Mouse (Mus musculus): ENCODE results near the gene Zcchc14. TPM values are rescaled to one million over a fixed set of nuclear protein-coding genes. Genes with fewer than 3 reads are reported as not detected.
A peak's percentile ranks its signal among the peaks of the same experiment; 100 is the strongest.

The Zcchc14 gene
- polyA plus RNA-seq, 1 experiment from 2014 or later = 3.6 TPM

DNA sequence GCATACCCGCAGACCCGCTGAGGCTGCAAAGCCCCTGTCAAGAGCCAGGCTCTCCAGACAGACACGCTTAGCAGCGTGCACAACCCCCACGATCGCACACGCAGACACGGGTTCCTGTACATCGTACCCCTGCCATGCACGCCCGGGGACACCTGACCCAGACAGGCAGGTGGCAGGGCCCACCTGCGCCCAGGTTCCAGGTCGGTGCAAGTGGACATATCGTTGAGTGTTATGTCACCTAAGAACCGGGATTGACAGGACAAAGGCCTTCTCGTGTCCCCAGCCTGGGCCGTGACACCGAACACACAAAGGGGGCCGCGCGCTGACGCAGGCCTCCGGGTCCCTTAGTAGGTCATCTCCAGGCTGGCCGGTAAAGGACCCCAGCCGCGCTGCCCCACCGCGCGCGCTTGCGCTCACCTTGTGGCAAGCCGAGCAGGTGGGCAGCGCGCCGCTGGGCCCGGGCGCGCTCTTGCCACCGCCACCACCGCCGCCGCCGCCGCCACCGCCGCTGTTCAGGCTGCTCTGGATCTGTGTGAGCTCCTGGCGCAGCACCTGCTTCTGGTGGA, 1.3 kb downstream of the Zcchc14 start:
- 33% methylated on average over 47 of the region's 47 CpGs for WGBS (ENCODE audit: missing documents)
- Histone ChIP-seq H3K36me3 (ENCODE audit: inconsistent target) (no peaks in the 10 kb centered on the region), H3K79me2 (ENCODE audit: inconsistent target) (peaks cover 39% of the 10 kb centered on the region; the same call in 1 of the 2 replicates), H3K27ac (no peak overlapping the region), H3K4me3 (ENCODE audit: inconsistent target) (no peak overlapping the region)

DNA sequence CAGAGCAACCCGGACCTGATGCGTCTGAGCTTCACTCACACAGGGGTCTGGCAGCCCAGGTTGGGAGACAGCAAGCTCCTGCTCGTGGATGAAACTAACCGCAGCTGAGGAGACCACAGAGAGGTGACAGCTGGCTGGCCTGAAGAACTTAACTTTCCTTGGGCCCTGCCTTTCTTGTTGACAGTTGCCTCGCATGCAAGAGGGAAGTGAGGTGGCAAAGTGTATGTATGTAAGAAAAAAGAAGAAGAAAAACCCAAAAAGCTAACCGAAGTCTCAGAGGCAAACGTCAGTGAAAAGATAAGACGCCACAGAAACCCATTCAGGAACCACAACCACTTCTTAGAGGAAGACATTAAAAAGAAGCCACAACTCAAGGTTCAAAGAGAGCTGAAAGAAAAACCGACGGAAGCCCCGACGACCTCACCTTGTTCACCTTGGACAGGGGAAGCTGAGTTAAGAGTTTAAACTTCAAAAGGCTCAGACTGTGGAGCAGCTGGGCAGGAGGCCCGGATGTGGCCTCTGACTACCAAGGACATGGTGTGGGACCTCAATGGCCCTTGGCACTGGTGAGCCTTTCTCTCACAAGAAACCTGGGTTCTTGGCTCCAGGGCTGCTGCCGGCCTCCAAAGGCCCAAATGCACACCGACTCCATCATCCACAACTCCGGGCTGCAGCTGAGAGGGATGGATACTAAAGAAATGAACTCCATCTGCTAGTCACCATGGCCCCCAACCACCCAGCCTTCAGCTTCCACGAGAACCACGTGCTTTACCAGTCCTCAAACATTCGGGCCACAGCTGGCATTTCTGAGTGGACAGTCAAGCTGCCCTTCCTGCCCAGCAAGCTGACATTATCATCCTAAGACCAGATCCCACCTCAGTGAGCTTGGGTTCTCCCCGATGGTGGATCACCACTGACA, 2.1 kb downstream of the Zcchc14 start:
- Histone ChIP-seq H3K79me2 (ENCODE audit: inconsistent target) (peaks cover 46% of the 10 kb centered on the region; the same call in 1 of the 2 replicates), H3K36me3 (ENCODE audit: inconsistent target) (no peaks in the 10 kb centered on the region), H3K4me3 (ENCODE audit: inconsistent target) (no peak overlapping the region), H3K27ac (no peak overlapping the region)
- WGBS (ENCODE audit: missing documents) = 33% methylated on average over 20 of the region's 20 CpGs

DNA sequence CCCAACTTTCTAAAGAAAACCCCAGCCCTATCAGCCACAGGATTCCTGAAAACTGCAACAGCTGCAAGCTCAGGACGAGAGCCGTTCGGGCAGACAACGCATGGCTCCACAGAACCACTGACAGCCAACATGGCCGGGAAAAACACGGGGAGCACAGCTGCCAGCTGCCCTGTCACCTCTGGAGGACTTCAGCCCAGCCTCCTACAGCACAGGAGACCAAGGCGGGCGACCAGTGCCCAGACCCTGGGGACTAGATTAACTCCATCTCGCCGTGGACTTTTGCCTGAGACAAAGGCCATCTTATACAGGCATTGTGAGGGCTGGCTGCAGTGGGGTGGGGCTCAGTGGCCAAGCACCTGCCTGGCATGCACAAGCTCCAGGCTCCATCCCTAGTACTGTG, 2.8 kb downstream of the Zcchc14 start:
- Histone ChIP-seq H3K4me3 (ENCODE audit: inconsistent target) (no peak overlapping the region), H3K36me3 (ENCODE audit: inconsistent target) (no peaks in the 10 kb centered on the region), H3K79me2 (ENCODE audit: inconsistent target) (peaks cover 53% of the 10 kb centered on the region; the same call in 1 of the 2 replicates), H3K27ac (no peak overlapping the region)
- 81% methylated on average over 10 of the region's 10 CpGs for WGBS (ENCODE audit: missing documents)

DNA sequence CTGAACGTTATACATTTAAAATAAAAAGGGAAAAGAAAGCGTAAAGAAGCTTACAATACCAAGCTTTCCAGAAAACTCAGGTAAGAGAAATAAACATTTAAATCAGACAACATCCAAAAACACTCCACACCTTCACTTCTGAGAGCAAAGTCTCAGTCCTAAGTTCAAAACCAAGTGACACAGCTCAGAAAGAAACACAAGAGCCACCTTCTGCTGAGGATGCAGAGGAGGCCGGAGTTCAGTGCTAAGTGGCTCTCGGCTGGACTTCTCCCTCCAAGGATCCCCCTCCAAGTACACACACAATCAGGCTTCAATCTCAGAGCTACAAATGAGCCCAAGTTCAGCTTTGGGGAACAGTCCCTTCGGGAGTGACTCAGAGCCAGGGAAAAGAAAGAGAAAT, 3.3 kb downstream of the Zcchc14 start:
- Histone ChIP-seq H3K36me3 (ENCODE audit: inconsistent target) (no peaks in the 10 kb centered on the region), H3K79me2 (ENCODE audit: inconsistent target) (peaks cover 58% of the 10 kb centered on the region; the same call in 1 of the 2 replicates), H3K27ac (no peak overlapping the region), H3K4me3 (ENCODE audit: inconsistent target) (no peak overlapping the region)
- WGBS (ENCODE audit: missing documents) = 92% methylated on average over 5 of the region's 5 CpGs

DNA sequence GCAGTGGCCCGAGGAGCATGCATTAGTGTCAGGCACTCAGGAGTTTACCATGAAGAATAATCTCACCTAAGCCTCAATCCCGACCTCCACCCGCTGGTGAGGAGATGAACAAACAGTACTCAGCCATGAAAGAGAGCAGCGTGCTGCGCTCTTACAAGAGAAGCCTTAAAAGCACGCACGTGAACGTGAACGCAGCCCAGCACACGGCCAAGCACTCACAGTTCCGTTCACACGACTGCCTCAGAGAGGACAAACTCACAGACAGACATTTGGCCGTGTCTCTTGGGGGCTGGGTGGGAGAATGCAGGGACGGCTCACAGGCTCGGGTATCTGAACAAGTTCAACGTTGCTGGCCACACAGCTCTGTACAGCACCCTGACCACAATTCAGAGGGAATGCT, 4.2 kb downstream of the Zcchc14 start:
- 88% methylated on average over 16 of the region's 16 CpGs for WGBS (ENCODE audit: missing documents)

DNA sequence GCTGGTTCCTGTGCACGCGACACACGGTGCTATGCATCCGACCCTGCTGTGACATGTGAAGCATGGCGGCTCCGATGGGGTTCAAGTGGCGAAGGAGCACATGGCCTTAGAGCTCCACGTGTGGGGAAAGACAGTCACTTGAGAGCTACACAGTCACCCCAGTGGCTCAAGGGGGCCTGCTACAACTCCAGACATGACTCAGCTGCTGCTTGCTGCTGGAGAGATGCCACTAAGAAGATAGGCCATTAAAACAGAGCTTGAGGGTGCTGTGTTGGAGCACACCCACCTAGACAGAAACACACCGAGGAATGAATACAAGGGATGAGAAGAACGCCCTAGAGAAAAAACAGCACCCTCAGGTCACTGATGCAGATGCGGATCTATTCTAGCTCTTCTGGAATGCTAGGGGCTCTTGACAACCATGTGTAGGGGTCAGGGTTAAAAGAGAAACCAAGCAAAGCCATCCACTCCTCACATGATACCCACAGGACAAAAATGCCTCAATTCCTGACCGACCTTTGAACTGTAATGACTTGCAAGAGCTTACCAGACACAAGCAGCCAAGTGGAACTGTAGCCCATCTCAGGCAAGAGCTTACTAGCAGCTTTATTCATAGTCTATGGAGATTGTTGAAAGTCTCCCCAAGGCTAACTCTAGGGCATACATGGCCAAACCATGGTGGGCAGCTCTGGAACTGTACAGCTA, 5.0 kb downstream of the Zcchc14 start:
- Histone ChIP-seq H3K4me3 (ENCODE audit: inconsistent target) (no peak overlapping the region), H3K36me3 (ENCODE audit: inconsistent target) (no peaks in the 10 kb centered on the region), H3K79me2 (ENCODE audit: inconsistent target) (peaks cover 58% of the 10 kb centered on the region; the same call in 1 of the 2 replicates), H3K27ac (no peak overlapping the region)
- WGBS (ENCODE audit: missing documents) = 93% methylated on average over 12 of the region's 12 CpGs

More for the DNA sequence above, 4.2 kb downstream of the Zcchc14 start:
- peaks cover 58% of the 10 kb centered on the region; the same call in 1 of the 2 replicates for H3K79me2 ChIP-seq (ENCODE audit: inconsistent target)
- H3K36me3 ChIP-seq (ENCODE audit: inconsistent target) = no peaks in the 10 kb centered on the region
- no peak overlapping the region for H3K27ac ChIP-seq
- H3K4me3 ChIP-seq (ENCODE audit: inconsistent target) = no peak overlapping the region

DNA sequence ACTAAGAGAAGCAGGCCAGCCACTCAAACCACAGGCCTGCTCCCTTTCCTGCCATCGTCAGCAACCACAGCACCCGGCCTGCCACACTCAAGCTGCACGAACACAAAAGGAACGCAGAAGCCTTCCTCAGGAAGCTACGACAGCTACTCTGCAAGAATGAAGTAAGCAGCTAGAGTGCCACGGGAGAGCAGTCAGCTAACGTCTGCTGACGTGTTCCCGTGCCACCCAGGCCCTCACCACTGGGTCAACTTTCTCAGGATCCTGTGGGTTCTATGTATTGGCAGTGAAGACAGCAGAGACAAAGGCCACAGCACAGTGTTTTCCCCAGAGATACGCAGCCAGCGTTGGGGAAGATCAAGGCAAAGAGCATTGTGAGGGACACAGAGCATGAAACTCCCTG, 9.3 kb downstream of the Zcchc14 start:
- WGBS (ENCODE audit: missing documents) = 9% methylated on average over 11 of the region's 11 CpGs
- Histone ChIP-seq H3K4me3 (ENCODE audit: inconsistent target) (no peak overlapping the region), H3K79me2 (ENCODE audit: inconsistent target) (peaks cover 66% of the 10 kb centered on the region; the same call in 1 of the 2 replicates), H3K27ac (peak overlapping the region; percentile 76), H3K36me3 (ENCODE audit: inconsistent target) (no peaks in the 10 kb centered on the region)

DNA sequence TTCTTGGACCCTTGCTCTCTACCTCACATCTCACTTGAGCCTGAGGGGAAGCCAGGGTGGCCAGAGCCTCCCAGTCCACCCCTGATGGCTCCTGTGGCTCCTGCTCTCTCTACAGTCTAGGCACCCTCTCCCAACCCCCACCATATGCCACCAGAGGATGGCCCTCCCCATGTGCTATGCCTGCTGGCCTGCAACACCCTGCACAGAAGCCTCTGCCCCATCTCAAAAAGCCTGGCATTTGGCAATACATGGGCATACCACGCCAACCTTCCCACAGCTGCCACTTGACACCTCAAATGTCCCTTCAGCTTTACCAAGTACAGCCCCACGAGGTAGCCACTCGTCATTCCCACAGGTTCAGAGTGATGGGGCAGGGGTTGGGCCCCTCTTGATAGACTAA, 9.9 kb downstream of the Zcchc14 start:
- Histone ChIP-seq H3K79me2 (ENCODE audit: inconsistent target) (peaks cover 66% of the 10 kb centered on the region; the same call in 1 of the 2 replicates), H3K27ac (peak overlapping the region; percentile 76), H3K4me3 (ENCODE audit: inconsistent target) (no peak overlapping the region), H3K36me3 (ENCODE audit: inconsistent target) (no peaks in the 10 kb centered on the region)
- WGBS (ENCODE audit: missing documents) = 55% methylated on average over 3 of the region's 3 CpGs

DNA sequence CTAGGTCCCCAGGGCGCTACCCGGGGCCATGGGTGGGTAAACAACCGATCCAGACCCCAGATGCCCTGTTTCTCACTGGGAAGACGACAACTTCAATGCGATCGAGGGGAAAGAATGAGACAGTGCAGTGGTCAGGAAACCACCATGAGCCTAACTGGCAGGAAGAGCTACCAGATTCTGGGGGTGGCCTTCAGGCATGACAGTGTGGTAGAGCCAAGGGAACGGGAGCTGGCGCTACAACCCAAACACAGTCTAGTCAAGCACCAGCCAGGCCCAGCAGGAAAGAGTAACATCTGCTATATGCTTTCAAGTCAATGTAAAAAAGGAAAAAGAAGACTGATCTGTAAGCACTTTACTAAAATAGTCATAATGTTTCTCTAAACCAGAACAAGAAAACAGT, 16.5 kb downstream of the Zcchc14 start:
- H3K79me2 ChIP-seq (ENCODE audit: inconsistent target) = peaks cover 23% of the 10 kb centered on the region; the same call in 1 of the 2 replicates
- peak overlapping the region; percentile 19; the same call in 1 of the 2 replicates for H3K27ac ChIP-seq
- no peaks in the 10 kb centered on the region for H3K36me3 ChIP-seq (ENCODE audit: inconsistent target)
- H3K4me3 ChIP-seq (ENCODE audit: inconsistent target) = no peak overlapping the region
- WGBS (ENCODE audit: missing documents) = 84% methylated on average over 8 of the region's 8 CpGs

DNA sequence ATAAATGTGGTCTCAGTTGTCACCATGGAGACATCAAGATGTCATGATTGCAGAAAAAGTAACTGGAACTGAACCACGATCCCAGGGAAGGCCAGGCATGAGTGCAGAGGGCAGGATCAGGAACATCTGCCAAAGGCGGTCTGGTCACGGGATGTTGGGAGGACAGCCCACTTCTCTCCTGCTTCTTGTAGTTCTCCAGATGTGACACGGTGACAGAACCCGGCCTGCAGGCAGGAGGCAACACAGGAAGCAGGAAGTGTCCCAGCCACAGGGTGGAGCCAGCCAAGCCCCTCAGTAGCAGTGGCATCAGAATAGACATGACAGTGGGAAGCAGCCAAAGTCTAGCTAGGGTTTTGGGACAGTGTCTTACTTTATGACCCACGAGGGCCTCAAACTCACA, 17.2 kb downstream of the Zcchc14 start:
- Histone ChIP-seq H3K79me2 (ENCODE audit: inconsistent target) (peaks cover 23% of the 10 kb centered on the region; the same call in 1 of the 2 replicates), H3K36me3 (ENCODE audit: inconsistent target) (no peaks in the 10 kb centered on the region), H3K27ac (peak overlapping the region; percentile 19; the same call in 1 of the 2 replicates), H3K4me3 (ENCODE audit: inconsistent target) (no peak overlapping the region)
- 45% methylated on average over 6 of the region's 6 CpGs for WGBS (ENCODE audit: missing documents)

DNA sequence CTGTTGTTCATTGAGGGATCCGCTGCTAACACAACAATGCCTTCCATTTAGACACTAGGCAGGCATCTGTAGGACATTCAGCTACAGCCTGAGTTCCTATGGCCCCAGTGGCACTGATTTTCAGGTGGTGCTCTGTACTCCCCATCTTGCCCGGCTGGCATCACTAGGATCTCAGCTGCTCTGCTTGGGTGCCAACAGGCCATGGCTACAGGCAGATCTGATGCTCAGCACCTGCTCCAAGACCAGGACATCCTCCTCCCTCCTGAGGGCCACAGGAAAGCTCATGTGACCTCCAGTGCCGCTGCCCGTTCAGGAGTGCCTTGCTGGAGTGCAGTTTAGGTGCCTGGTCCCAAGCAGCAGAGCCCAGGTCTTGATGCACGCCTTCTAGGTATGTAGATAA, 20.3 kb downstream of the Zcchc14 start:
- no peak overlapping the region for H3K27ac ChIP-seq
- WGBS (ENCODE audit: missing documents) = 92% methylated on average over 5 of the region's 5 CpGs

DNA sequence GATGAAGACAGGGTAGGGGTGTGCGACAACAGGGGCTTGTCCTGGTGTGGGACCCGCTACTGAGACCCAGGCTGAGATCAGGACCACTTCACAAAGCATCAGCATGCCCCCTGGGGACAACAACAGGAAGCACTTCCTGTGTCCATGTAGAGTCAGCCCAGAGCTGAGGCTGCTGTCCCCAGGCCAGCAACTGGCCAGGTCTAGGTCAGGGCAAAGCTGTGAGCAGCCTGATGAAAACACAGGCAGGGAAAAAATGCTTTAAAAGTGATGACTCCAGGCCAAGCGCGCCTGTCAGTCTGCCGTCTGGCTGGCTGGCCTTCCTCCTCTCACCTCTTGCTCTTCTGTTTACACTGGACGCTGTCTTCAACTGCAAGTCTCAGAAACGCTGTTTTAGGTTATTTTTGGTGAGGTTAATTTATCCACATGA, 21.0 kb downstream of the Zcchc14 start:
- 81% methylated on average over 7 of the region's 7 CpGs for WGBS (ENCODE audit: missing documents)
- Histone ChIP-seq H3K79me2 (ENCODE audit: inconsistent target) (no peaks in the 10 kb centered on the region; the same call in 1 of the 2 replicates), H3K36me3 (ENCODE audit: inconsistent target) (no peaks in the 10 kb centered on the region), H3K27ac (no peak overlapping the region), H3K4me3 (ENCODE audit: inconsistent target) (no peak overlapping the region)

More for the DNA sequence above, 20.3 kb downstream of the Zcchc14 start:
- Histone ChIP-seq H3K36me3 (ENCODE audit: inconsistent target) (no peaks in the 10 kb centered on the region), H3K79me2 (ENCODE audit: inconsistent target) (no peaks in the 10 kb centered on the region; the same call in 1 of the 2 replicates), H3K4me3 (ENCODE audit: inconsistent target) (no peak overlapping the region)

DNA sequence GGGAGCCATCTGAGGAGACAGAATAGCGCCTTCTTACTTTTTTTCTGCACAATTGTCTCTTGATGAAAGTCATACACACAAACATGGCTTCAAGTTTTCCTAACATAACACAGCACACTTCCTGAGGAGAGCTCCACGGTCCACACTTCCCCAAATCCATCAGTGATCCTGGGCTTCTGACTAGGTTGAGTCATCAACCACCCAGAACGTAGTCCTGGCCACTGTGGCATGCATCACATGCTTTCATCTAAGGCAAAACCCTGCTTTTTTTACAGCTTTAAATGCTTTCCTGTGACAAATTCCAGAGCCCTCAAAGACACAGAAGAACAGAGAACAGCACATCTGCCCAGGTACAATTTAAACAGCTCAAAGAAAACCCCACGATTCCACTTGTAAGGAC, 24.0 kb downstream of the Zcchc14 start:
- Histone ChIP-seq H3K79me2 (ENCODE audit: inconsistent target) (no peaks in the 10 kb centered on the region; the same call in 1 of the 2 replicates), H3K27ac (no peak overlapping the region), H3K4me3 (ENCODE audit: inconsistent target) (no peak overlapping the region), H3K36me3 (ENCODE audit: inconsistent target) (no peaks in the 10 kb centered on the region)
- 69% methylated on average over 4 of the region's 4 CpGs for WGBS (ENCODE audit: missing documents)

DNA sequence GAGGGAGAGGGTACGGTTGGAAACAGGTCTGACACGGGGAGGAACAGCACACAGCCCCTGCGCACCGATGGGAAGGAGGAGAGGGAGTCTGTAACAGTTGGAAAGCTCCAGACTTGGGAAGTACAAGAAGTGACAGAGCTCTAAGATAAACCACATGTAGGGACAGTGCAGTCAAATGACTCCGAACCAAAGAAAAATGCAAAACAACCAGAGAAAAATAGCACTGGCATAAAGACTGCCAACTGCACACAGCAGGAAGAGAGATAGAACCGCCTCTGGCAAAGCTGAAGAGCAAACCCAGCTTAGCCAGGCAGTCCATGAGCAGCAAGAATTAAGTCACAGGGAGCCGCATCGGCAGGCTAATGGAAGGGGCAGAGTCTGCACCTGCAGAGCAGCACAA, 29.7 kb downstream of the Zcchc14 start:
- Histone ChIP-seq H3K4me3 (ENCODE audit: inconsistent target) (no peak overlapping the region), H3K36me3 (ENCODE audit: inconsistent target) (no peaks in the 10 kb centered on the region), H3K27ac (no peak overlapping the region), H3K79me2 (ENCODE audit: inconsistent target) (no peaks in the 10 kb centered on the region)
- 91% methylated on average over 8 of the region's 8 CpGs for WGBS (ENCODE audit: missing documents)
